Mouse (Mus musculus) lung, postnatal 0 days (tissue): ENCODE data around the gene Prkcb.

Experiments
- CTCF ChIP-seq: IDR thresholded peaks from 2 replicates; pipeline ENCODE4 v1.5.1; 2016; ENCODE audit warnings: antibody characterized with exemption, mild to moderate bottlenecking
- EP300 ChIP-seq: IDR thresholded peaks from 2 replicates; pipeline ENCODE4 v1.6.1; 2016; ENCODE audit warnings: antibody characterized with exemption, mild to moderate bottlenecking, control low read depth

GRCm38 (mm10) chr7:122492936-122493335 is 204.4 kb downstream of the Prkcb start:
- TF ChIP-seq CTCF: no peak
- no peak for TF ChIP-seq EP300
